Mouse (Mus musculus) thymus, adult 2 months (tissue): Measurements from ENCODE around the gene Abca6.

Source experiments
- CTCF ChIP-seq: fragments of 200-500 bp; IDR thresholded peaks from 2 replicates; pipeline ENCODE4 v1.5.1; 2012; ENCODE audit warnings: mild to moderate bottlenecking, control low read depth, low read length, moderate library complexity, borderline replicate concordance; ENCODE audit not compliant: control insufficient read depth, poor library complexity, insufficient read depth; ENCODE audit errors: extremely low read depth
- POLR2A ChIP-seq: fragments of 200-500 bp; IDR thresholded peaks from 2 replicates; pipeline ENCODE4 v1.6.1; 2012; ENCODE audit warnings: mild to moderate bottlenecking, low read length, control low read depth, moderate library complexity; ENCODE audit not compliant: control insufficient read depth, poor library complexity, insufficient read depth; ENCODE audit errors: extremely low read depth

- TF ChIP-seq CTCF (no peak), POLR2A (no peak)
Observed at GRCm38 (mm10) chr11:110267232-110267631, 15.7 kb upstream of the Abca6 start.
